Mouse (Mus musculus) stomach, embryonic 14.5 days (tissue): Measurements from ENCODE around the gene Styk1. TPM values are rescaled to one million over a fixed set of nuclear protein-coding genes. Genes with fewer than 3 reads are reported as not detected.
"Not testable (repeated sequence)": the region's sequence is repeated elsewhere in the genome, so short reads cannot be mapped to it uniquely, and the experiment has no call there.

Experiments
- ATAC-seq: fragments of 200-750 bp; cut with Nextera tagmentation; 2 replicates; pipeline ENCODE4 v1.8.0; 2017; ENCODE audit warnings: low read depth, moderate TSS enrichment; ENCODE audit not compliant: insufficient number of reproducible peaks, insufficient read depth, low FRiP score
- H3K27ac ChIP-seq: fragments of 300-500 bp; sonication (generic); 2 replicates; pipeline ENCODE4 v1.5.1; 2014; ENCODE audit warnings: mild to moderate bottlenecking, low read length, moderate library complexity, mixed read lengths
- H3K27me3 ChIP-seq: fragments of 300-500 bp; sonication (generic); 2 replicates; pipeline ENCODE4 v1.6.1; 2014; ENCODE audit warnings: low read length, control low read depth, mixed read lengths; ENCODE audit not compliant: control insufficient read depth, insufficient read depth
- H3K36me3 ChIP-seq: fragments of 300-500 bp; sonication (generic); 2 replicates; pipeline ENCODE4 v1.6.1; 2014; ENCODE audit warnings: mild to moderate bottlenecking, control low read depth, low read length, moderate library complexity, mixed read lengths; ENCODE audit not compliant: control insufficient read depth, insufficient read depth
- H3K4me1 ChIP-seq: fragments of 300-500 bp; sonication (generic); 2 replicates; pipeline ENCODE4 v1.6.1; 2014; ENCODE audit warnings: low read length, control low read depth, mixed read lengths; ENCODE audit not compliant: control insufficient read depth, insufficient read depth
- H3K4me2 ChIP-seq: fragments of 300-500 bp; sonication (generic); replicated peaks from 2 replicates; pipeline ENCODE4 v1.6.1; 2014; ENCODE audit warnings: low read depth, low read length, control low read depth
- H3K4me3 ChIP-seq: fragments of 300-500 bp; sonication (generic); 2 replicates; pipeline ENCODE4 v1.5.1; 2014; ENCODE audit warnings: low read depth, low read length, control low read depth
- H3K9ac ChIP-seq: fragments of 300-500 bp; sonication (generic); replicated peaks from 2 replicates; pipeline ENCODE4 v1.6.1; 2014; ENCODE audit warnings: low read depth, mild to moderate bottlenecking, control low read depth, low read length, moderate library complexity, mixed read lengths
- H3K9me3 ChIP-seq: fragments of 300-500 bp; sonication (generic); 2 replicates; pipeline ENCODE4 v1.6.1; 2016; ENCODE audit warnings: low read depth, low read length, control low read depth; ENCODE audit not compliant: control insufficient read depth
- WGBS: fragments of 180-500 bp; shearing (Covaris S2); extraction: QIAGEN DNeasy Blood & Tissue Kit; methylation state at CpG from one replicate; pipeline ENCODE4 v1.1.7; 2014; 5-methylcytosine and 5-hydroxymethylcytosine counted together
- polyA plus RNA-seq: library from polyadenylated mRNA; unstranded; fragments of >200 nt; fragmentation: Nextera tagmentation; extraction: Ambion mirVana; gene quantifications from 2 replicates; pipeline ENCODE4 v1.2.1, GENCODE M21; 2014

Styk1 gene
- polyA plus RNA-seq, 1 experiment from 2014 or later: 7.1 TPM

- Histone ChIP-seq H3K9me3 (no peaks in the 10 kb centered on the region), H3K36me3 (peaks cover 6% of the 10 kb centered on the region; the same call in 1 of the 2 replicates), H3K27ac (peak overlapping the region; percentile 72; the same call in 1 of the 2 replicates), H3K27me3 (no peaks in the 10 kb centered on the region), H3K4me1 (peaks cover 7% of the 10 kb centered on the region; the same call in 1 of the 2 replicates), H3K4me2 (peak overlapping the region; percentile 49), H3K4me3 (peak overlapping the region; percentile 60), H3K9ac (peak overlapping the region; percentile 62)
- ATAC-seq: peak; percentile 40; the same call in 1 of the 2 replicates
- 16% methylated on average over 10 of the region's 10 CpGs for WGBS
Observed at GRCm38 (mm10) chr6:131292276-131292990, 61.0 kb downstream of the Styk1 start.

- Histone ChIP-seq H3K4me1 (peaks cover 7% of the 10 kb centered on the region; the same call in 1 of the 2 replicates), H3K9me3 (no peaks in the 10 kb centered on the region), H3K4me3 (no peak overlapping the region), H3K27ac (no peak overlapping the region), H3K9ac (no peak overlapping the region), H3K4me2 (no peak overlapping the region), H3K36me3 (peaks cover 6% of the 10 kb centered on the region; the same call in 1 of the 2 replicates), H3K27me3 (no peaks in the 10 kb centered on the region)
- 14% methylated on average over 2 of the region's 2 CpGs for WGBS
- no peak for ATAC-seq
Observed at GRCm38 (mm10) chr6:131290430-131290829, 63.0 kb downstream of the Styk1 start.

GRCm38 (mm10) chr6:131278160-131278559 is 75.2 kb downstream of the Styk1 start:
- ATAC-seq, H3K4me1 ChIP-seq, H3K4me3 ChIP-seq, H3K27me3 ChIP-seq, H3K36me3 ChIP-seq, H3K9me3 ChIP-seq, H3K4me2 ChIP-seq, H3K9ac ChIP-seq, H3K27ac ChIP-seq: not testable (repeated sequence)
- 94% methylated on average over 2 of the region's 2 CpGs for WGBS

- H3K9me3 ChIP-seq: no peaks in the 10 kb centered on the region
- ATAC-seq: no peak
- H3K27ac ChIP-seq: no peak overlapping the region
- no peak overlapping the region for H3K4me3 ChIP-seq
- no peak overlapping the region for H3K4me2 ChIP-seq
- no peaks in the 10 kb centered on the region for H3K27me3 ChIP-seq
- no peak overlapping the region for H3K9ac ChIP-seq
- no peaks in the 10 kb centered on the region for H3K36me3 ChIP-seq
- no peaks in the 10 kb centered on the region for H3K4me1 ChIP-seq
- 74% methylated on average over 4 of the region's 4 CpGs for WGBS
Observed at GRCm38 (mm10) chr6:131276659-131277058, 76.7 kb downstream of the Styk1 start.

DNA sequence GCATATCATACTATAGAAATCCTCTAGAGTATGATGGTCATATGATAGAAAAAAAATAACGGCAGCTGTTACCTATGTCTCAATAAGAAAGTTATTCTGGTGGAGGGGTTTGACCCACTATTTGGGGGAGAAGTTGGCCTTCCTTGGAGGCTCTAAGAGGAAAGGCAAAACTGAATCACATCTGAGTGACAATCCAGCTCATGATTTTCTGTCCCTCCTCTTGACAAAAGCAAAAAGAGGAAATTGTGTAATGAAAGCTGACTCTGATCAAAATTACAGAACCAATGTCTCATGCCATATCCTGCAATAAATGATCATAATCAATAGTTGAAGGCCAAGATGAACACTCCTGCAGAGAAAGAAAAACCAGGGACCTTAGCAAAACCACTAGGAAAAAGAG is 81.1 kb downstream of the Styk1 start:
- Histone ChIP-seq H3K4me1 (no peaks in the 10 kb centered on the region), H3K4me3 (no peak overlapping the region), H3K4me2 (no peak overlapping the region), H3K27me3 (no peaks in the 10 kb centered on the region), H3K27ac (no peak overlapping the region), H3K9me3 (no peaks in the 10 kb centered on the region), H3K9ac (no peak overlapping the region), H3K36me3 (no peaks in the 10 kb centered on the region)
- no peak for ATAC-seq
- WGBS: 88% methylated on average over 1 of the region's 1 CpGs

DNA sequence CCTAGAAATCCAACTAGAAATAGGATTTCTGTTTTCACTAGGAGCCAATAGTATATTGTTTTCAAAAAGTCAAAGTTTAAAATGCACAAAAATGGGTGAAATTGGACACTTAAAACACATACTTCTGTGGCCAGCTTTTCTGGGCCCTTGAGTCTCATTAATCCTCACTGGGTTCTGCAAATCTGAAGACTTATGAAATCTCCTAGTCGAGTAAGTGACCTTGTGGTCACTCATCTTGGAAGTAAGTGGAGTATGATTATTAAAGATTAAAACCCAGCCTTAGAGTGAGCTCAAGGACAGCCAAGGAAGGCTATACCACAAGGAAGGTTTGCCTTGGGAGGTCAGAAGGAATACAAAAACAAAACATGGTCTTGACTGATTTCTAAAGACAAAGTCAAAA is 83.1 kb downstream of the Styk1 start:
- Histone ChIP-seq H3K27ac (no peak overlapping the region), H3K4me3 (no peak overlapping the region), H3K36me3 (no peaks in the 10 kb centered on the region), H3K9ac (no peak overlapping the region), H3K9me3 (no peaks in the 10 kb centered on the region), H3K4me2 (no peak overlapping the region), H3K27me3 (no peaks in the 10 kb centered on the region), H3K4me1 (no peaks in the 10 kb centered on the region)
- WGBS: 63% methylated on average over 1 of the region's 1 CpGs
- no peak for ATAC-seq

- Histone ChIP-seq H3K36me3 (no peaks in the 10 kb centered on the region), H3K27me3 (no peaks in the 10 kb centered on the region), H3K27ac (no peak overlapping the region), H3K4me2 (no peak overlapping the region), H3K4me1 (no peaks in the 10 kb centered on the region), H3K4me3 (no peak overlapping the region), H3K9ac (no peak overlapping the region), H3K9me3 (no peaks in the 10 kb centered on the region)
- no peak for ATAC-seq
- 89% methylated on average over 2 of the region's 2 CpGs for WGBS
Observed at GRCm38 (mm10) chr6:131269599-131269998, 83.8 kb downstream of the Styk1 start.

- H3K36me3 ChIP-seq: no peaks in the 10 kb centered on the region
- no peak overlapping the region for H3K27ac ChIP-seq
- no peak overlapping the region for H3K4me3 ChIP-seq
- H3K4me1 ChIP-seq: no peaks in the 10 kb centered on the region
- 86% methylated on average over 5 of the region's 5 CpGs for WGBS
- no peak overlapping the region for H3K4me2 ChIP-seq
- H3K9me3 ChIP-seq: no peaks in the 10 kb centered on the region
- no peak for ATAC-seq
- H3K9ac ChIP-seq: no peak overlapping the region
- H3K27me3 ChIP-seq: no peaks in the 10 kb centered on the region
Observed at GRCm38 (mm10) chr6:131264175-131264574, 89.2 kb downstream of the Styk1 start.

DNA sequence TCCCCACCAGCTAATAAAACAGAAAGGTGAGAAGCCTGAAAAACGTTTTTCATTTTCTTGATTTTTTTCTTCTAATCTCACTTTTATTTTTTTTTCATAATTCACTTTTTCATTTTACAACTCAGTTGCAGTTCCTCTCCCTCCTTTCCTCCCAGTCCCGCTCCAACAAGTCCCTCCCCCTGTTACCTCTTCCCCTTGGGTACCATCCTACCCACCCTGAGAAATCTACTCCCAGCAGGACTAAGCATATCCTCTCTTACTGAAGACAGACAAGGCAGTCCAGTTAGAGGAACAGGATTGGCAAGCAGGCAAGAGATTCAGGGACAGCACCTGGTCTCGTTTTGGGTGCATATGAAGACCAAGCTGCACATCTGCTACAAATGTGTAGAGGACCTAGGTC is 90.6 kb downstream of the Styk1 start:
- Histone ChIP-seq H3K4me2 (no peak overlapping the region), H3K9ac (no peak overlapping the region), H3K36me3 (no peaks in the 10 kb centered on the region), H3K27ac (no peak overlapping the region), H3K4me3 (no peak overlapping the region), H3K4me1 (no peaks in the 10 kb centered on the region), H3K9me3 (no peaks in the 10 kb centered on the region), H3K27me3 (no peaks in the 10 kb centered on the region)
- 66% methylated on average over 3 of the region's 3 CpGs for whole genome bisulfite sequencing
- no peak for ATAC-seq
